Comparison of ENCODE assay signal across 8 mouse cellular contexts in the genomic region with DNA sequence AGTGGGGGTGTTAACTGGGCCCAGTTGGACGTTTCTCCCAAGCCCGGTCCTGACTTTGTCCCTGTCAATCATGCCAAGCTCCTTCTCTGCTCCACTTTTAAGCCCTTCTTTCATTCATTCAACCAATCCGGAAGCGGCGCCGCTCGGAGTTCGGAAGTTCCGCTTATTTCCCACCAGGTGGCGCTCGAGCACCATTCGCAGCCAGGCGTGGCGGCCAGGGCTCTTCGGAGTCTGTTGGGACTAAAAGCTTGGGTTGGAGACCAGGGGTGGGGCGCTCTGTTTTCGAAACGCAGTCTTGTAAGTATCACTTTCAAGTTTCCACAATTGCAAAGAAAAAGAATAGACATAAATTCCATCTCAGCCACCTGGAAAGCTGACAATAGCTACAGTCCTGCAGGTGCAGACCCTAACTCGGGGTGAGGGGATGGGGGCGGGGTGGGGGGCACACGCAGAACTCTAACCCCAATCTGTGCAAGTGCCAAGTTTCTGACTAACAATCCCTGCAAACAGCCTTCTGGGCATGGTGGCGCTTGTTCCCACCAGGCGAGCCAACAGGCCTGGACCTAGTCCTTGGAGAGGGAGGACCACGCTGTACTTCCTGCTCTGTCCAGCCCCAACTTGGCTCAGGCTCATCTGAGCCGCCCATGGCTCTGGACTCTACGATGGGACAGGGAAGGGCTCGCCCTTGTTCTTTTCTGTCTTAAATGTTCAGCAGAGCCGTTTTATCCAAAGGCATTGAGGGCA. TPM values are rescaled to one million over a fixed set of nuclear protein-coding genes. Genes with fewer than 3 reads are reported as not detected.
A peak's percentile ranks its signal among the peaks of the same experiment; 100 is the strongest.
DNase-seq lines count a peak whose midpoint lies in the region; ATAC-seq and TF ChIP-seq lines count a peak whose summit lies in the region.

No protein-coding gene starts in this region.

- H3K27me3 ChIP-seq in heart, embryonic 12.5 days (replicated peaks), result no peaks in the 10 kb centered on the region; the same call in 1 of the 2 replicates
- H3K27me3 ChIP-seq in kidney, postnatal 0 days (ENCODE audit: insufficient read depth, low read length), result no peaks in the 10 kb centered on the region
- peaks cover 20% of the 10 kb centered on the region for H3K27me3 ChIP-seq in liver, embryonic 12.5 days (replicated peaks)

- TF ChIP-seq CTCF in kidney, postnatal 0 days (IDR thresholded peaks at IDR 0.05; ENCODE audit: low read depth), result peak; percentile 99

- peaks cover 10% of the 10 kb centered on the region for H3K4me1 ChIP-seq in heart, embryonic 12.5 days (replicated peaks)
- H3K4me1 ChIP-seq in kidney, postnatal 0 days (replicated peaks; ENCODE audit: insufficient read depth, low read length), result peaks cover 8% of the 10 kb centered on the region; the same call in 1 of the 2 replicates
- H3K4me1 ChIP-seq in liver, embryonic 12.5 days, result peaks cover 5% of the 10 kb centered on the region

- H3K4me2 ChIP-seq in heart, embryonic 12.5 days, result peak overlapping the region; percentile 65
- H3K4me2 ChIP-seq in kidney, postnatal 0 days (ENCODE audit: low read length), result peak overlapping the region; percentile 53
- peak overlapping the region; percentile 59 for H3K4me2 ChIP-seq in liver, embryonic 12.5 days

- ATAC-seq in erythroblast, adult 5-6 weeks (replicated peaks; ENCODE audit: low FRiP score, poor library complexity, severe bottlenecking), result peak; percentile 82
- peak; percentile 75 for ATAC-seq in heart, embryonic 12.5 days (ENCODE audit: insufficient number of reproducible peaks, low FRiP score)
- ATAC-seq in kidney, postnatal 0 days (replicated peaks; ENCODE audit: low FRiP score, low read depth), result peak; percentile 52; the same call in 1 of the 2 replicates
- peak; percentile 68 for ATAC-seq in liver, embryonic 12.5 days

- H3K27ac ChIP-seq in heart, embryonic 12.5 days (ENCODE audit: poor library complexity, severe bottlenecking), result no peak overlapping the region
- H3K27ac ChIP-seq in kidney, postnatal 0 days, result peak overlapping the region; percentile 31; the same call in 1 of the 2 replicates
- H3K27ac ChIP-seq in liver, embryonic 12.5 days, result no peak overlapping the region

- H3K36me3 ChIP-seq in heart, embryonic 12.5 days, result no peaks in the 10 kb centered on the region
- no peaks in the 10 kb centered on the region for H3K36me3 ChIP-seq in kidney, postnatal 0 days (ENCODE audit: insufficient read depth, low read length)
- no peaks in the 10 kb centered on the region for H3K36me3 ChIP-seq in liver, embryonic 12.5 days

- DNase-seq in CD4-positive helper T cell, adult 2 months (ENCODE audit: low read depth, low spot score), result peak; percentile 83
- peak; percentile 80 for DNase-seq in brain, adult 2 months (ENCODE audit: low read depth, low spot score)
- peak; percentile 88 for DNase-seq in kidney, postnatal 0 days (ENCODE audit: low spot score)
- peak; percentile 91 for DNase-seq in naive thymus-derived CD4-positive, alpha-beta T cell, adult 2 months (ENCODE audit: low read depth)
- DNase-seq in spleen, postnatal 4 days (ENCODE audit: low spot score in 2 of 2), result peak; percentile 79 to 95

- H3K9ac ChIP-seq in heart, embryonic 12.5 days, result 0 out of 2 replicates have a peak overlapping the region, but pooled peaks have one; percentile 24
- H3K9ac ChIP-seq in kidney, postnatal 0 days (ENCODE audit: low read depth, low read length), result no peak overlapping the region; the same call in 1 of the 2 replicates
- H3K9ac ChIP-seq in liver, embryonic 12.5 days, result no peak overlapping the region

- H3K9me3 ChIP-seq in heart, embryonic 12.5 days (replicated peaks), result no peaks in the 10 kb centered on the region
- H3K9me3 ChIP-seq in kidney, postnatal 0 days (replicated peaks; ENCODE audit: low read length), result no peaks in the 10 kb centered on the region
- H3K9me3 ChIP-seq in liver, embryonic 12.5 days (replicated peaks), result no peaks in the 10 kb centered on the region

- WGBS in heart, embryonic 12.5 days, result 18% methylated on average over 28 of the region's 28 CpGs
- WGBS in kidney, postnatal 0 days, result 17% methylated on average over 28 of the region's 28 CpGs
- WGBS in liver, embryonic 12.5 days (ENCODE audit: insufficient replicate concordance), result 18% methylated on average over 28 of the region's 28 CpGs

- peak overlapping the region; percentile 26 for H3K4me3 ChIP-seq in heart, embryonic 12.5 days
- 0 out of 2 replicates have a peak overlapping the region, but pooled peaks have one; percentile 17 for H3K4me3 ChIP-seq in kidney, postnatal 0 days (replicated peaks; ENCODE audit: low read depth, low read length)
- H3K4me3 ChIP-seq in liver, embryonic 12.5 days, result peak overlapping the region; percentile 24; the same call in 1 of the 2 replicates

RNA-seq across cellular contexts. Expression of a gene that starts 9.6 kb away (rescaled TPM):
- 42.4 and 62.8 TPM in 2 replicates for total RNA-seq in erythroblast, adult 5-6 weeks (2015; ENCODE audit: low replicate concordance)
- total RNA-seq in erythroblast, adult 5-6 weeks (2017; ENCODE audit: low replicate concordance), result 18.8 and 34.2 TPM in 2 replicates
- polyA plus RNA-seq in heart, embryonic 12.5 days (2016; fragmentation: Nextera tagmentation; extraction: Ambion mirVana), result 394 and 400 TPM in 2 replicates
- polyA plus RNA-seq in kidney, postnatal 0 days (2015; fragmentation: Nextera tagmentation; extraction: Ambion mirVana), result 376 and 406 TPM in 2 replicates
- polyA plus RNA-seq in liver, embryonic 12.5 days (2016; fragmentation: Nextera tagmentation; extraction: Ambion mirVana), result 174 and 177 TPM in 2 replicates

RNA-seq across cellular contexts. Expression of a gene that starts 12.6 kb away (rescaled TPM):
- not detected in 2 replicates for total RNA-seq in erythroblast, adult 5-6 weeks (2015; ENCODE audit: low replicate concordance)
- total RNA-seq in erythroblast, adult 5-6 weeks (2017; ENCODE audit: low replicate concordance), result not detected in 2 replicates
- not detected in 2 replicates for polyA plus RNA-seq in heart, embryonic 12.5 days (2016; fragmentation: Nextera tagmentation; extraction: Ambion mirVana)
- 6.5 and 7.3 TPM in 2 replicates for polyA plus RNA-seq in kidney, postnatal 0 days (2015; fragmentation: Nextera tagmentation; extraction: Ambion mirVana)
- polyA plus RNA-seq in liver, embryonic 12.5 days (2016; fragmentation: Nextera tagmentation; extraction: Ambion mirVana), result not detected in 2 replicates
